Mouse (Mus musculus): Measurements from ENCODE around the gene Ralgds. TPM values are rescaled to one million over a fixed set of nuclear protein-coding genes. Genes with fewer than 3 reads are reported as not detected.

Ralgds gene
- total and polyA plus RNA-seq, 3 experiments = 4.1 to 11.4 (median 6.6) TPM

GRCm38 (mm10) chr2:28504676-28505075 is 8.2 kb upstream of the Ralgds start:
- in situ Hi-C loops (cut with MboI; ENCODE audit: low pct_ligation_motif_present, low pct_unique_long_range_greater_than_20kb, low sequenced_read_pairs) (no loop called here), dilution Hi-C loops (cut with MboI; ENCODE audit: extremely low pct_ligation_motif_present, extremely low pct_unique_long_range_greater_than_20kb, low sequenced_read_pairs) (no loop called here)
- TF ChIP-seq BHLHE40 (IDR thresholded peaks at IDR 0.05; ENCODE audit: low read depth, low read length) = no peak
- TF ChIP-seq RCOR1 (conservative IDR thresholded peaks at IDR 0.05; ENCODE audit: low read depth, low read length) = no peak
- TF ChIP-seq USF2 (conservative IDR thresholded peaks at IDR 0.05; ENCODE audit: low read depth, low read length) = no peak
- no peak for TF ChIP-seq MAZ (IDR thresholded peaks at IDR 0.05; ENCODE audit: low read depth, low read length)
- TF ChIP-seq TBP (conservative IDR thresholded peaks at IDR 0.05; ENCODE audit: low read depth, low read length) = no peak
- no peak for TF ChIP-seq RAD21 (IDR thresholded peaks at IDR 0.05; ENCODE audit: low read depth, low read length)
- TF ChIP-seq NRF1 (IDR thresholded peaks at IDR 0.05; ENCODE audit: low read depth, low read length) = no peak
- no peak for TF ChIP-seq ZC3H11A (IDR thresholded peaks at IDR 0.05; ENCODE audit: low read depth, low read length)
- no peak for TF ChIP-seq MAFK (IDR thresholded peaks at IDR 0.05; ENCODE audit: insufficient replicate concordance, low read length)
- no peak for TF ChIP-seq HCFC1 (IDR thresholded peaks at IDR 0.05; ENCODE audit: low read depth, low read length)
- TF ChIP-seq MEF2A (IDR thresholded peaks at IDR 0.05; ENCODE audit: borderline replicate concordance, low read depth, low read length) = no peak
- no peak for TF ChIP-seq KAT2A (IDR thresholded peaks at IDR 0.05; ENCODE audit: insufficient replicate concordance, low read length)
- TF ChIP-seq MAX (IDR thresholded peaks at IDR 0.05; ENCODE audit: low read length) = no peak
- no peak for TF ChIP-seq POLR2A (IDR thresholded peaks at IDR 0.05; ENCODE audit: low read depth, low read length)
- no peak for TF ChIP-seq IRF4 (IDR thresholded peaks at IDR 0.05; ENCODE audit: low read depth, low read length)
- no peak for TF ChIP-seq GABPA (IDR thresholded peaks at IDR 0.05; ENCODE audit: insufficient replicate concordance, low read depth, low read length)
- Histone ChIP-seq H3K27me3 (replicated peaks) (peaks cover 86% of the 10 kb centered on the region), H3K4me3 (replicated peaks in 1 of 3; ENCODE audit: low read depth in 2 of 3, low read length in 2 of 3, poor library complexity in 1 of 3) (no peak overlapping the region), H3K9me3 (replicated peaks; ENCODE audit: low read length) (no peaks in the 10 kb centered on the region), H3K27ac (ENCODE audit: insufficient read depth, low read depth) (no peak overlapping the region), H3K4me2 (ENCODE audit: insufficient read depth, low read depth, poor library complexity, severe bottlenecking) (no peak overlapping the region), H3K79me2 (replicated peaks; ENCODE audit: control insufficient read depth, extremely low read depth, insufficient read depth, poor library complexity, severe bottlenecking) (no peaks in the 10 kb centered on the region), H3K36me3 (replicated peaks in 1 of 2; ENCODE audit: control insufficient read depth in 1 of 2, insufficient read depth in 1 of 2, low read length in 1 of 2) (no peaks in the 10 kb centered on the region), H3K9ac (ENCODE audit: insufficient read depth, low read depth) (no peak overlapping the region), H3K4me1 (ENCODE audit: control insufficient read depth in 1 of 2, insufficient read depth in 2 of 2) (no peaks in the 10 kb centered on the region; a peak in 1 of 4 replicates)
- DNase-seq (ENCODE audit: extremely low read depth) = no peak

GRCm38 (mm10) chr2:28505795-28506194 is 7.1 kb upstream of the Ralgds start, which contains the start of gene Gm10134:
Gene Gm10134 (plus strand): TSS chr2:28506095.
- H3K9ac ChIP-seq (ENCODE audit: insufficient read depth, low read depth) = no peak within 1 kb of the TSS
- no peaks in the 10 kb centered on the region for H3K36me3 ChIP-seq (replicated peaks in 1 of 2; ENCODE audit: control insufficient read depth in 1 of 2, insufficient read depth in 1 of 2, low read length in 1 of 2)
- dilution Hi-C loops (cut with MboI; ENCODE audit: extremely low pct_ligation_motif_present, extremely low pct_unique_long_range_greater_than_20kb, low sequenced_read_pairs) = no loop called here
- H3K4me1 ChIP-seq (ENCODE audit: control insufficient read depth in 1 of 2, insufficient read depth in 2 of 2) = no peaks in the 10 kb centered on the region; a peak in 1 of 4 replicates
- no peaks in the 10 kb centered on the region for H3K79me2 ChIP-seq (replicated peaks; ENCODE audit: control insufficient read depth, extremely low read depth, insufficient read depth, poor library complexity, severe bottlenecking)
- no peaks in the 10 kb centered on the region for H3K9me3 ChIP-seq (replicated peaks; ENCODE audit: low read length)
- no peak within 1 kb of the TSS for H3K27ac ChIP-seq (ENCODE audit: insufficient read depth, low read depth)
- H3K4me2 ChIP-seq (ENCODE audit: insufficient read depth, low read depth, poor library complexity, severe bottlenecking) = no peak within 1 kb of the TSS
- TF ChIP-seq ZKSCAN1 (IDR thresholded peaks at IDR 0.05; ENCODE audit: borderline replicate concordance, low read depth, low read length) = no peak
- TF ChIP-seq MXI1 (IDR thresholded peaks at IDR 0.05; ENCODE audit: low read depth, low read length) = no peak
- no peak for TF ChIP-seq CTCF (conservative IDR thresholded peaks at IDR 0.05 in 1 of 2, IDR thresholded peaks at IDR 0.05 in 1 of 2; ENCODE audit: low read depth in 2 of 2, low read length in 2 of 2)
- TF ChIP-seq IRF4 (IDR thresholded peaks at IDR 0.05; ENCODE audit: low read depth, low read length) = no peak
- no peak for TF ChIP-seq HCFC1 (IDR thresholded peaks at IDR 0.05; ENCODE audit: low read depth, low read length)
- TF ChIP-seq USF1 (IDR thresholded peaks at IDR 0.05; ENCODE audit: low read depth, low read length) = no peak
- no peak for TF ChIP-seq JUND (conservative IDR thresholded peaks at IDR 0.05; ENCODE audit: low read depth, low read length)
- TF ChIP-seq USF2 (conservative IDR thresholded peaks at IDR 0.05; ENCODE audit: low read depth, low read length) = no peak
- no peak for TF ChIP-seq ETS1 (conservative IDR thresholded peaks at IDR 0.05; ENCODE audit: low read depth, low read length)
- no peak for DNase-seq (ENCODE audit: extremely low read depth)
- in situ Hi-C loops (cut with MboI; ENCODE audit: low pct_ligation_motif_present, low pct_unique_long_range_greater_than_20kb, low sequenced_read_pairs) = no loop called here
- H3K27me3 ChIP-seq (replicated peaks) = peaks cover 86% of the 10 kb centered on the region
- no peak within 1 kb of the TSS for H3K4me3 ChIP-seq (replicated peaks in 1 of 3; ENCODE audit: low read depth in 2 of 3, low read length in 2 of 3, poor library complexity in 1 of 3)

Measured in CH12.LX (cell line).